22 mouse cellular contexts compared by ENCODE assay signal in the genomic region with DNA sequence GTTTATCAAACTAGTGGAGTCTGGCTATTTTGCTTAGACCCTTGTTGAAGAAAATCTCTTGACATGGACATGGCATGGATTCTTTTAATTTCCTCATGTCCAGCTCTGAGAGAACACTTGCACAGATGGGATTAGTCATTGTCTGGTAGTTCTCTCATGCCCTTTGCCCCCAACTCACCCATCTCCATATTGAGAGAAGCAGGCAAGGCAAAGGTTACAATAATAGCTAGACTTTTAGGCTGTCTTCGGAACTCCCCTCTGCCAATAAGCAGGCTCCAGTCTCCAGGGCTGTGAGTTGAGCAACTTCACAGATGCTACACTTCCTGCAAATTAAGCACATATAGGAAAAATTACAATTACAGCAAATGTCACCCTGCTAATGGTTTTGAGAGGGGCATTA.
A peak's percentile ranks its signal among the peaks of the same experiment; 100 is the strongest.
DNase-seq lines count a peak whose midpoint lies in the region; ATAC-seq lines count a peak whose summit lies in the region.
"Had no signal": no experiment of that assay in that cellular context is flagged by ENCODE, and none has a peak within 500 bp of the region (broad histone marks: within the 10 kb centered on the region; RNA-seq: fewer than 3 reads in every experiment).

No protein-coding gene starts in this region.

- ATAC-seq in lung, embryonic 16.5 days (ENCODE audit: low read depth) = peak; percentile 90
- ATAC-seq in frontal cortex, adult (ENCODE audit: low TSS enrichment) = no peak
- ATAC-seq: CD4-positive, CD25-positive, alpha-beta regulatory T cell, adult 4 months; inflammation-experienced regulatory T-cells, adult 6 months; liver, embryonic 12.5 days had no signal

- H3K9me3 ChIP-seq in lung, embryonic 16.5 days (ENCODE audit: control insufficient read depth, low read length) = no peaks in the 10 kb centered on the region
- H3K9me3 ChIP-seq: forebrain, embryonic 10.5 days; heart, embryonic 13.5 days; hindbrain, embryonic 13.5 days; limb, embryonic 13.5 days; liver, embryonic 12.5 days had no signal

- 71% methylated on average over 1 of the region's 1 CpGs for WGBS in lung, embryonic 16.5 days

- no peaks in the 10 kb centered on the region for H3K4me1 ChIP-seq in lung, embryonic 16.5 days (replicated peaks; ENCODE audit: control insufficient read depth, insufficient read depth, low read length)
- H3K4me1 ChIP-seq: forebrain, embryonic 10.5 days; heart, embryonic 13.5 days; hindbrain, embryonic 13.5 days; limb, embryonic 13.5 days; liver, embryonic 12.5 days had no signal

- H3K4me2 ChIP-seq in lung, embryonic 16.5 days (ENCODE audit: low read depth, low read length) = no peak overlapping the region
- H3K4me2 ChIP-seq: heart, embryonic 13.5 days; hindbrain, embryonic 13.5 days; limb, embryonic 13.5 days; liver, embryonic 12.5 days; midbrain, embryonic 11.5 days had no signal

- peak; percentile 22 for DNase-seq in kidney, adult 9 months
- DNase-seq in kidney, adult 11 months = no peak
- peak; percentile 22 for DNase-seq in embryo, embryonic 11 days
- peak; percentile 5 to 49 for DNase-seq in lung, postnatal 4 days
- no peak for DNase-seq in heart, postnatal 14 days
- DNase-seq: adrenal gland, postnatal 14 days; cerebellum, adult 2 months; cerebellum, postnatal 36 days; gastrocnemius, postnatal 10 days; heart, adult 11 months; thymus, postnatal 14 days had no signal

- no peak overlapping the region for H3K4me3 ChIP-seq in lung, embryonic 16.5 days (ENCODE audit: low read length)
- H3K4me3 ChIP-seq: forebrain, embryonic 10.5 days; heart, embryonic 13.5 days; hindbrain, embryonic 13.5 days; limb, embryonic 13.5 days; liver, embryonic 12.5 days had no signal

- H3K36me3 ChIP-seq in lung, embryonic 16.5 days (ENCODE audit: control insufficient read depth, insufficient read depth, low read length) = no peaks in the 10 kb centered on the region
- H3K36me3 ChIP-seq: forebrain, embryonic 10.5 days; heart, embryonic 13.5 days; hindbrain, embryonic 13.5 days; limb, embryonic 13.5 days; liver, embryonic 12.5 days had no signal

- no peak overlapping the region for H3K9ac ChIP-seq in lung, embryonic 16.5 days (ENCODE audit: low read length)
- H3K9ac ChIP-seq: heart, embryonic 13.5 days; hindbrain, embryonic 13.5 days; limb, embryonic 13.5 days; liver, embryonic 12.5 days had no signal

- H3K27me3 ChIP-seq in lung, embryonic 16.5 days (ENCODE audit: control insufficient read depth, insufficient read depth, low read depth, low read length) = no peaks in the 10 kb centered on the region
- H3K27me3 ChIP-seq: heart, embryonic 13.5 days; hindbrain, embryonic 13.5 days; limb, embryonic 13.5 days; liver, embryonic 12.5 days had no signal

- H3K27ac ChIP-seq in lung, embryonic 16.5 days (ENCODE audit: low read length) = no peak overlapping the region
- H3K27ac ChIP-seq: forebrain, embryonic 10.5 days; heart, embryonic 13.5 days; hindbrain, embryonic 13.5 days; limb, embryonic 13.5 days; liver, embryonic 12.5 days; macrophage had no signal

- intact Hi-C loops in heart, postnatal 14 days (cut with DNase I) = no loop called here

Comparison
In these comparisons a context has a peak if more than half of its experiments do, and no peak if none do; other contexts are left out.
1. DNase-seq: peak in kidney, adult 9 months (single experiment), embryo, embryonic 11 days (single experiment) and lung, postnatal 4 days (2 of 2); none in kidney, adult 11 months (single experiment) and heart, postnatal 14 days (0 of 2).